Mouse (Mus musculus): ENCODE measurements around the gene Serpina1c. TPM values are rescaled to one million over a fixed set of nuclear protein-coding genes. Genes with fewer than 3 reads are reported as not detected.

Serpina1c gene
- polyA plus RNA-seq (2014; fragmentation: Illumina TruSeq; extraction: RNeasy Lipid Tissue Mini Kit (QIAGEN cat#74804); ENCODE audit: insufficient read depth, low read depth, low replicate concordance), result not detected

DNA sequence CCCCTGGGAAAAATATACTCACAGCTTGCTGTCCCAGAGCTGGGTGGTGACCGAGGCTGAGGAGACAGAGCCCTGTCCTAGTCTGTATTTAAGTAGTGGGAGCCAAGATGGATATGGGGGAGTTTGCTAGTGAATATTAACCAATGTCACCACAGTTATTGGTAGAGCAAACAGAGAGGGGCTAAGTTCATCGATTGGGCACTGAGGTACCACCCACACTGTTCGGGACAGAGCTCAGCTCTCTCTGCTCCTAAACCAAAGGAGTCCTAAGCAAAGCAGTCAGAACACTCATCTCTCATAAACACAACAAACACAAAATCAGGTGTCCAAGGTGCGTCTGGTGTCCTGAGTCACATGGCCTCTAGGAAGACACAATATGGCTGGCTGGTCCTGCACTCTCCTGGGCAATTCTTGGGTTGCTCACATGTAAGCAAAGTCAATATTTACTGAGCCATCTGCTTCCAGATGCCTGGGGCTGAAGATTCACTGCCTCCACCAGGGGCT lies at the start of gene Serpina1c:
Gene Serpina1c, minus strand, starts transcription at position 51 of the 504 bp plus-strand sequence.

DNA sequence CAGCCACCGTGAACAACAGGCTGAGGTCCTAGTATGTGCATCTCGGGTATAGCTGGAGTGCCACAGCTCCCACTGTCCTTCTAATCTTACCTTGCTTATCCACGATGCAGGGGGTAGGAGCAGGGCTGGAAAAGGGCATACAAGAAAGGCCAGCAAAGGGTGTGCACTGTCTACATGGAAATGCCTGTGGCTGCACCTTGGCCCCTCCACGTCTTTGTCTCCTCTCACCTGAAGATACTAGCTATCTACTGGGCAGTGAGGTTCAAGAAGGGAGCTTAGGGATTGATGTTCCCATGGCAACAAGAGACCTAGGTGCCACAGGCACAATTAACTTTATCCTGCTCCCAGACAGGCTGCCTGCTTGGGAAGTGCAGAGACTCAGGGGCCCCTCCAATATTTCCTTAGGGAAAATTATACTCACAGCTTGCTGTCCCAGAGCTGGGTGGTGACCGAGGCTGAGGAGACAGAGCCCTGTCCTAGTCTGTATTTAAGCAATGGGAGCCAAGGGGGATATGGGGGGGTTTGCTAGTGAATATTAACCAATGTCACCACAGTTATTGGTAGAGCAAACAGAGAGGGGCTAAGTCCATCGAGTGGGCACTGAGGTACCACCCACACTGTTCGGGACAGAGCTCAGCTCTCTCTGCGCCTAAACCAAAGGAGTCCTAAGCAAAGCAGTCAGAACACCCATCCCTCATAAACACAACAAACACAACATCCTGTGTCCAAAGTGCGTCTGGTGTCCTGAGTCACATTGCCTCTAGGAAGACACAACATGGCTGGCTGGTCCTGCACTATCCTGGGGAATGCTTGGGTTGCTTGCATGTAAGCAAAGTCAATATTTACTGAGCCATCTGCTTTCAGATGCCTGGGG lies 41.3 kb downstream of the Serpina1c start, which contains the start of gene Serpina1a:
Gene Serpina1a, minus strand, starts transcription at position 462 of the 874 bp plus-strand sequence.

Other genes starting within 250 kb of the Serpina1c start
- not detected for gene Serpina6, start 247.7 kb downstream of the Serpina1c start, polyA plus RNA-seq (2014; fragmentation: Illumina TruSeq; extraction: RNeasy Lipid Tissue Mini Kit (QIAGEN cat#74804); ENCODE audit: insufficient read depth, low read depth, low replicate concordance)
- not detected for gene Serpina16, start 228.7 kb downstream of the Serpina1c start, polyA plus RNA-seq (2014; fragmentation: Illumina TruSeq; extraction: RNeasy Lipid Tissue Mini Kit (QIAGEN cat#74804); ENCODE audit: insufficient read depth, low read depth, low replicate concordance)
- not detected for gene Serpina1f, start 209.4 kb downstream of the Serpina1c start, polyA plus RNA-seq (2014; fragmentation: Illumina TruSeq; extraction: RNeasy Lipid Tissue Mini Kit (QIAGEN cat#74804); ENCODE audit: insufficient read depth, low read depth, low replicate concordance)
- not detected for gene Serpina1d, start 131.3 kb downstream of the Serpina1c start, polyA plus RNA-seq (2014; fragmentation: Illumina TruSeq; extraction: RNeasy Lipid Tissue Mini Kit (QIAGEN cat#74804); ENCODE audit: insufficient read depth, low read depth, low replicate concordance)
- 0.28 TPM for gene Serpina1b, start 74.5 kb downstream of the Serpina1c start, polyA plus RNA-seq (2014; fragmentation: Illumina TruSeq; extraction: RNeasy Lipid Tissue Mini Kit (QIAGEN cat#74804); ENCODE audit: insufficient read depth, low read depth, low replicate concordance)
- gene Serpina1a, start 41.3 kb downstream of the Serpina1c start, polyA plus RNA-seq (2014; fragmentation: Illumina TruSeq; extraction: RNeasy Lipid Tissue Mini Kit (QIAGEN cat#74804); ENCODE audit: insufficient read depth, low read depth, low replicate concordance), result 0.21 TPM
- not detected for gene Serpina1e, start 54.1 kb upstream of the Serpina1c start, polyA plus RNA-seq (2014; fragmentation: Illumina TruSeq; extraction: RNeasy Lipid Tissue Mini Kit (QIAGEN cat#74804); ENCODE audit: insufficient read depth, low read depth, low replicate concordance)
- gene Serpina11, start 85.1 kb upstream of the Serpina1c start, polyA plus RNA-seq (2014; fragmentation: Illumina TruSeq; extraction: RNeasy Lipid Tissue Mini Kit (QIAGEN cat#74804); ENCODE audit: insufficient read depth, low read depth, low replicate concordance), result 0.15 TPM
- 1.5 TPM for gene Serpina9, start 108.9 kb upstream of the Serpina1c start, polyA plus RNA-seq (2014; fragmentation: Illumina TruSeq; extraction: RNeasy Lipid Tissue Mini Kit (QIAGEN cat#74804); ENCODE audit: insufficient read depth, low read depth, low replicate concordance)
- not detected for gene Serpina12, start 139.6 kb upstream of the Serpina1c start, polyA plus RNA-seq (2014; fragmentation: Illumina TruSeq; extraction: RNeasy Lipid Tissue Mini Kit (QIAGEN cat#74804); ENCODE audit: insufficient read depth, low read depth, low replicate concordance)
- gene Serpina5, start 196.2 kb upstream of the Serpina1c start, polyA plus RNA-seq (2014; fragmentation: Illumina TruSeq; extraction: RNeasy Lipid Tissue Mini Kit (QIAGEN cat#74804); ENCODE audit: insufficient read depth, low read depth, low replicate concordance), result not detected
- gene Serpina3a, start 207.8 kb upstream of the Serpina1c start, polyA plus RNA-seq (2014; fragmentation: Illumina TruSeq; extraction: RNeasy Lipid Tissue Mini Kit (QIAGEN cat#74804); ENCODE audit: insufficient read depth, low read depth, low replicate concordance), result not detected
- not detected for gene Serpina3b, start 223.1 kb upstream of the Serpina1c start, polyA plus RNA-seq (2014; fragmentation: Illumina TruSeq; extraction: RNeasy Lipid Tissue Mini Kit (QIAGEN cat#74804); ENCODE audit: insufficient read depth, low read depth, low replicate concordance)
- gene Serpina3c, start 249.0 kb upstream of the Serpina1c start, polyA plus RNA-seq (2014; fragmentation: Illumina TruSeq; extraction: RNeasy Lipid Tissue Mini Kit (QIAGEN cat#74804); ENCODE audit: insufficient read depth, low read depth, low replicate concordance), result 11.7 TPM